Mouse (Mus musculus) embryonic fibroblast, embryonic 13.5 days (primary cell): ENCODE data around the gene Sptlc2. TPM values are rescaled to one million over a fixed set of nuclear protein-coding genes. Genes with fewer than 3 reads are reported as not detected.

ENCODE experiments used
- H3K27ac ChIP-seq: 2 replicates; pipeline ENCODE4 v1.5.1; 2012; ENCODE audit warnings: low read length, control low read depth, inconsistent platforms; ENCODE audit not compliant: insufficient read depth
- H3K4me1 ChIP-seq: 2 replicates; pipeline ENCODE4 v1.6.1; 2011; ENCODE audit warnings: low read length; ENCODE audit not compliant: control insufficient read depth, insufficient read depth
- H3K4me3 ChIP-seq: 2 replicates; pipeline ENCODE4 v1.5.1; 2011; ENCODE audit warnings: mild to moderate bottlenecking, control low read depth, low read length; ENCODE audit not compliant: insufficient read depth
- CTCF ChIP-seq: IDR thresholded peaks from 2 replicates; pipeline ENCODE4 v1.5.1; 2011; ENCODE audit warnings: mild to moderate bottlenecking, control low read depth, low read length, moderate library complexity, borderline replicate concordance; ENCODE audit not compliant: insufficient read depth
- POLR2A ChIP-seq: IDR thresholded peaks from 2 replicates; pipeline ENCODE4 v1.6.1; 2011; ENCODE audit warnings: low read depth, mild to moderate bottlenecking, control low read depth, low read length, moderate library complexity
- polyA plus RNA-seq: library from polyadenylated mRNA; stranded (reverse); fragments of >200 nt; gene quantifications from 2 replicates; pipeline ENCODE4 v1.2.4, GENCODE M21; 2011; ENCODE audit warnings: low read depth; ENCODE audit not compliant: missing spikeins, insufficient read length

Sptlc2 gene
- polyA plus RNA-seq, 1 experiment: 125 TPM

DNA sequence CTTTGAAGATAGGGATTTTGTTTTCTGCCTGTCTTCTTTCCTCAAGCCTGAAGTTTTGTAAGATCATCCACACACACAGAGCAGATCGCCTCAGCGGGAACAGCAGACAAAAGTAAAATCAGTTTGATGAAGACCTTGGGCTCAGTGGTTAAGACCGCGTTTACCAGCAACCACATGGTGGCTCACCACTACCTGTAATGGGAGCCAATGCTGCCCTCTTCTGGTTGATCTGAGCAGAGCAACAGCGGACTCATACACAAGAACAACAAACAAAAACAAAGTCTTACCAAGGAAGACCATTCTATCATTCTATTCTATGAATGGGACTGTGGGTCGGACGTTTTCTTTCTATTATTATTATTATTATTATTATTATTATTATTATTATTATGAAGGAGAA lies 28.5 kb upstream of the Sptlc2 start:
- Histone ChIP-seq H3K4me3 (no peak overlapping the region), H3K27ac (no peak overlapping the region), H3K4me1 (no peaks in the 10 kb centered on the region)
- TF ChIP-seq CTCF (peak; percentile 82; the same call in 1 of the 2 replicates), POLR2A (no peak)

- Histone ChIP-seq H3K4me1 (0 out of 2 replicates have a peak, but pooled peaks cover 3% of the 10 kb centered on the region), H3K4me3 (no peak overlapping the region), H3K27ac (no peak overlapping the region)
- no peak for TF ChIP-seq POLR2A
- no peak for TF ChIP-seq CTCF
Observed at GRCm38 (mm10) chr12:87415358-87415757, 27.2 kb upstream of the Sptlc2 start.

- Histone ChIP-seq H3K4me1 (peaks cover 5% of the 10 kb centered on the region; the same call in 1 of the 2 replicates), H3K4me3 (no peak overlapping the region), H3K27ac (no peak overlapping the region)
- no peak for TF ChIP-seq POLR2A
- TF ChIP-seq CTCF: peak; percentile 81
Observed at GRCm38 (mm10) chr12:87413179-87413790, 25.1 kb upstream of the Sptlc2 start.

- TF ChIP-seq CTCF (no peak), POLR2A (no peak)
- no peak overlapping the region for H3K27ac ChIP-seq
- no peak overlapping the region for H3K4me3 ChIP-seq
- peaks cover 11% of the 10 kb centered on the region for H3K4me1 ChIP-seq
Observed at GRCm38 (mm10) chr12:87410999-87411398, 22.8 kb upstream of the Sptlc2 start.

DNA sequence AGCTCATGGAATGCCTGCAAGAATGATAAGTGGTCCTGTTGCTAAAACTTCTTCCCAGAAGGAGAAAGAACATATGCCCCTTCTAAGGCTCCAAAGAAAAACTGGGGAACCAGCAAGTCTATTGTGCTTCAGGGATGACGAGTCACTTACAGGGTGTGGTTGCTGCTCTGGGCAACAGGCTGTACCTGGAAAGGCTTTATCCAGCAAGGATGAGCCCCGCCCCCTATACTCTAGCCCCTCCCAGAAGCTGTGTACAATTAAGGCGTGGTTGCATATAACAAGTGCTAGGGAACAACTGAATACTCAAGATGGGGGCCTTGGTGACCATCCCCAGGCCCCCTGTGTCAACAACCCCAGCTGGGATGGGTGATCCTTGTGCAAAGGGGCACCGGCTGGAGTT lies 21.0 kb upstream of the Sptlc2 start:
- TF ChIP-seq POLR2A: no peak
- TF ChIP-seq CTCF: no peak
- Histone ChIP-seq H3K4me3 (no peak overlapping the region), H3K27ac (no peak overlapping the region)

GRCm38 (mm10) chr12:87407869-87408605 lies 19.9 kb upstream of the Sptlc2 start:
- peaks cover 11% of the 10 kb centered on the region for H3K4me1 ChIP-seq
- H3K4me3 ChIP-seq: no peak overlapping the region
- no peak for TF ChIP-seq POLR2A
- no peak for TF ChIP-seq CTCF
- peak overlapping the region; percentile 68 for H3K27ac ChIP-seq

More for the DNA sequence above, 21.0 kb upstream of the Sptlc2 start:
- H3K4me1 ChIP-seq: peaks cover 11% of the 10 kb centered on the region

- H3K4me3 ChIP-seq: no peak overlapping the region
- no peak for TF ChIP-seq CTCF
- no peak for TF ChIP-seq POLR2A
- H3K27ac ChIP-seq: no peak overlapping the region
- peaks cover 8% of the 10 kb centered on the region for H3K4me1 ChIP-seq
Observed at GRCm38 (mm10) chr12:87405721-87406120, 17.6 kb upstream of the Sptlc2 start.

GRCm38 (mm10) chr12:87405165-87405564 lies 17.0 kb upstream of the Sptlc2 start:
- Histone ChIP-seq H3K4me1 (peaks cover 8% of the 10 kb centered on the region), H3K27ac (no peak overlapping the region), H3K4me3 (no peak overlapping the region)
- TF ChIP-seq POLR2A (no peak), CTCF (no peak)

- Histone ChIP-seq H3K27ac (no peak overlapping the region), H3K4me3 (no peak overlapping the region), H3K4me1 (peaks cover 2% of the 10 kb centered on the region; the same call in 1 of the 2 replicates)
- TF ChIP-seq CTCF (no peak), POLR2A (no peak)
Observed at GRCm38 (mm10) chr12:87401883-87402282, 13.7 kb upstream of the Sptlc2 start.

GRCm38 (mm10) chr12:87399119-87399819 lies 11.1 kb upstream of the Sptlc2 start:
- no peak for TF ChIP-seq POLR2A
- no peak for TF ChIP-seq CTCF
- Histone ChIP-seq H3K4me1 (peaks cover 2% of the 10 kb centered on the region; the same call in 1 of the 2 replicates), H3K27ac (no peak overlapping the region), H3K4me3 (no peak overlapping the region)
